Mouse (Mus musculus): Measurements from ENCODE around the gene Atf1.

DNA sequence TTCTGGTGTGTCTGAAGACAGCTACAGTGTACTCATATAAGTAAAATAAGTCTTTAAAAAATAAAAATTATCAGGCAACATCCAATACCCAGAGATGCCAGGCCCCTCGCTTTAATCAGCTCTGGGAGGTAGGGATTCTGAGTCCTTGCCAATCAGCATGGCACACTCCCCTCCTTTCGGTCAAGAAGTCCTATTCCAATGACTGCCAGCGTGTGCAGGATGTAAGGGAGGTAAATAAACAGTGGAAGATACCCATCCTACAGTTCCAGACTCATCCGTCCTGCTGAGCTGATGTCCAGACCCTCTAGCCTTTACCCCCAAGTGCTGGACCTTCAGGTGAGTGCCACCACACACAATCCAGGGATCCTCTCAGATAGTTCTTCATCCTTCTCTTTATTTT lies 2.2 kb upstream of the Atf1 start:
- TF ChIP-seq CTCF (IDR thresholded peaks at IDR 0.05; ENCODE audit: low read depth) (no peak), EP300 (IDR thresholded peaks at IDR 0.05; ENCODE audit: low read depth) (no peak)
